Mouse (Mus musculus) mouse embryonic stem cell (cell line): Measurements from ENCODE around the gene Klhdc8b.

Experiments
- in situ Hi-C, 2 experiments: fragments of 300-500 bp; cut with MboI; formaldehyde crosslinking; loops; 1 replicate in 1 of 2; 3 replicates in 1 of 2; pipeline ENCODE4 v1.14.3; 2019 to 2020; ENCODE audit warnings: low sequenced_read_pairs in 2 of 2, low pct_unique_long_range_greater_than_20kb in 1 of 2, mixed read lengths in 1 of 2; ENCODE audit not compliant: unreplicated experiment in 1 of 2

Gene Klhdc8b

DNA sequence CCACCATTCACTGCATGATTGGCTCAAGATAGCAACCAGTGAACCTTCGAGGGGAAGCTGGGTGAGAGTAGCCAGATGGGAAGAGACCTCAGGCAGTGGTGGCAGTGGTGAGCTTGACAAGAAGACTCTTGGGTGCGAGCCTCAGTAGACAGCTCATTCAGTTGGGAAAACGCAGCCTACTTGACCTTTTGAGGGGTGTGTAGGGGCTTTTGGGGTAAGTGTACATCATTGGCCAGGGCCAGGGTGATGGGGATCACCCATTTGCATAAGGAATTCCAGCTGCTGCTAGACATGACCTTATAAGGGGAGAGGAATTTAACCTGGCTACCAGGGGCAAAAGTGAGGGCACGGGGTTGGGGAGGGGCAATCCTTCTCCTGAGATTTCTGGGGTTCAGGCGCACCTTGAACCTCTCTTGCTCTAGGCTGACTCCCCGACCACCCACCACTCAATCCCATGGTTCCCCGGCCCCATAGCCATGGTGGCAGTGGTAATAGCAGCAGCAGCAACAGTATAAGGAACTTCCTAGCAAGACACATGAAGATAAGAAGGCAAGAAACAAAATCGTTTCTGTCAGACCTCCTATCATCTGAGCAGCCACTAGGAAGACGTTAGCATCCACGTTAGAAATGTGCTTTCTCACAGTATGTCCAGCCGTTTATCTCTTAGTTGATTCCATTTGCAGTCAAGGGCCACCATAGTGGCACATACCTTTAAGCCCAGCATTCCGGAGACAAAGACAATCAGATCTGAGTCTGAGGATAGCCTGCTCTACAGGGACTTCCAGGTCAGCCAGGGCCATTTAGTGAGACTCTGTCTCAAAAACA lies 5.4 kb downstream of the Klhdc8b start:
- in situ Hi-C loops, result no loop called here

DNA sequence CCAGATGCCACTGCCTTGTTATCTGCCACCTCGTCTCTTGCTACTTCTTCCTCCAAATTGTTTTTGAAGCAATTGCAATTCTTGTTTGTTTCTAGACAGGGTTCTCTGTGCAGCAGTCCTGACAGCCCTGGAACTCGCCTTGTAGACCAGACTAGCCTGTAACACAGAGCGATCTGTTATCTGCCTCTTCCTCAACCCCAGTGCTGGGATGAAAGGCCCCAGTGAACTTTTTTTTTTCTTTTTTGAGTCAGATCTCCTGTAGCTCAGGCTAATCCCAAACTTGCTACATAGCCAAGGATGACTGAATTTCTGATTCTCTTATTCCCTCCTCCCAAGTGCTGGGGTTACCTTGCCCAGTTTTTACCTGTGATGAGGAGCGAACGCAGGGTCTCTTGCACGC lies 7.0 kb downstream of the Klhdc8b start:
- in situ Hi-C loops, result no loop called here

DNA sequence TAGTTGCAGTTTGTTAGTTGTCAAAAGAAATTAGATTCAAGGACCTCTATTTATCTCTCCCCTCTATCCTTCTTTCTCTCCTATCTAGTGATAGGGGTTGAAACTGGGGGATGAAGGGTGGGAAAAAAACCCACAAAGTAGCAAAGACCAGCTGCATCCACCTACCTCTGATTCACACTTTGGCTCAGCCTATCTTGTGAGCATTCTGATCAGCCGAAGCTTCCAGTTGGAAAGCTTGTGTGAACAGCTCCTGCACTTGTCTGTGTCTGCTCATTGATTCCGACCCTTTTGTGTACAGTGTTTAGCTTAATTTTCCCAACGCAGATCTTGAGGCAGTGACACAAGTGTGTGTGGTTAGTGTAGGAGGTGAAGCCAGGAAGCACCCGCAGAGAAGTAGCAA lies 7.9 kb downstream of the Klhdc8b start:
- in situ Hi-C loops, result no loop called here

DNA sequence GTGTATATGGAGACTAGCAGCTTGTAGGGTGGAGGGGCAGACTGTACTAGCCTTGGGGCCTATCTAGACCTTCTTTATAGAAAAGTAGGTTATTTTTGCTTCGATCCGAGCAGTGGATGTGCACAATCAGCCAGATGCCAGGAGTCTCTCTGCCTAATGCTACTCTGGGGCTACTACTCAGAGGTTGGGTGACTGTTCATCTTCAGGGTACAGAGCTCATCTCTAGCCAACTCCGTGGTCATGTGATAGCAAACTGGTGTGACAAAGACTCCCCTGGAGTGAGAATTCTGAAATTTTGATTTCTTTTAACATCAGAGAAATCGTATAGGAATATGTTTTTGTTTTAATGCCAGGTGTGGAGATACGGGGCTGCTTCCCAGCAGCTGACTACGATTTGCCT lies 8.5 kb downstream of the Klhdc8b start:
- in situ Hi-C loops, result no loop called here

DNA sequence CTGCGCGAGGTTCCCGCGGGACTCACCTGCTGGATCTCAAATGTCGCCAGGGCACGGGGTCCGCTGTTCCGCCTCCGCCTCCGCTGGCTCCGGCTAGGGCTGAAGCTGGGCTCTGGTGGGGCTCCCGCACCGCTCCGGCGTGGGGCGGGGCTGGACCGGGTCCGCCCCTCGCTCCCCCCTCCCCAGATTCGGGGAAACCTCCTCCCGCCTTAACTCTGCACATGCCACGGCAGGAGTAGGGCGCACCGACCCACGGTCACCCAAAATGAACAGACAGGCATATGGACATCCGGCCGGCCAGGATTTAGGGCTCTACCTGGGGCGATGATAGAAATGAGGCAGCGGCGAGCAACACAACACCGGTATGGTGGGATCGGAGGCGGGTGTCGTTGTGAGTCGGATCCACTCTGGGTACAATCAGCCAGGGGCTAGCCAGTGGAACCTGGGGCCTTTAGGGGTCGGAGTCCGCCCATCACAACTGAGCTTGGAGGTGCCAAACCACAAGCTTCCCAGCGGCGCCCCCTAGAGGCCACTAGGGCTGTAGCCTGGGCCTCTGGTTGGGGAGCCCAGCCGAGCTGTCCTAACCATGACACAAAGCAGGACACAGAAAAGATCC lies 9.0 kb downstream of the Klhdc8b start:
- in situ Hi-C loops, result no loop called here

DNA sequence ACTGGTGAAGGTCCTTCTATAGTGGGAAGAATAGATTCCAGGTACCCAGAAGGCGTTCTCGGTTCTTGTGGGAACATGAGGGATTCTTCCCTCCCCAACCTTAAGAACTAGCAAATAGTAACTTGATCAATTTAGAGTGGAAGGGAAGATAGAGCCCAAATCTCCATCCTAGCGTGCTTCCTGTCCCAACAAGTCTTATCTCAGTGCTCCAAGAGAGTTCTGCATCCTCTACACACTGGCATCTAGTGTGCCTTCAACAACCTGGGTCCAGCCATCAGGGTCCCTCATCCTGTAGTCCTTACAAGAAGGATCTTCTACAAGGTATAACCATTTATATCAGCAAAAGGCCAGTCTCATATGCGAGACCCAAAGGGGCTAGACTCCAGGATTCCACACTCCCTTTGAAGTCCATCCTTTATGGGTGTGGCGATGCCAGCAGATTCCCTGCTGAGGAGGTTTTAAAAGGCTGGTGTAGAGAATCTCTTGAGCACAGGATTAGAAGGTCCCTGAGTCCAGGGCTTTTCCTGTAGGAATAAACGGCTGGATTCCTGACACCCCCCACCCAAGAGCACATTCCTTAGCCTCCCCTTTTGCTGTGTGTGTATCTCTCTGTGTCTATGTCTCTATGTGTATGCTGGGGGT lies 9.7 kb downstream of the Klhdc8b start:
- in situ Hi-C loops, result no loop called here

DNA sequence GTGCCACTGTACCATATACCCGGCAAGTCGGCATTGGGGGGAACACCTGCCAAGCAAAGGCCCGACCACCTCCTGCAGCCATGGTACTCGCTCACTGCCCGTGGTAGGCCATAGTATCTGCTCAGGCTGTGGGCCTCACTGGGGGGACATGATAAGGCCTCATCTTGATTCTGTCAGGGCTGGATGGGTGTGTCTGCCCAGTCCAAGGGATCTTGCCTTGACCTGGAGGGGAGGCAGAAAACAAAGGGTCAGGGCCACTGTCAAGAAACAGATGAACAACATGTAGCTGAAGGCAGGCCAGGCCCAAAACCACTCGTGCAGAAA lies 10.2 kb downstream of the Klhdc8b start:
- in situ Hi-C loops, result no loop called here

DNA sequence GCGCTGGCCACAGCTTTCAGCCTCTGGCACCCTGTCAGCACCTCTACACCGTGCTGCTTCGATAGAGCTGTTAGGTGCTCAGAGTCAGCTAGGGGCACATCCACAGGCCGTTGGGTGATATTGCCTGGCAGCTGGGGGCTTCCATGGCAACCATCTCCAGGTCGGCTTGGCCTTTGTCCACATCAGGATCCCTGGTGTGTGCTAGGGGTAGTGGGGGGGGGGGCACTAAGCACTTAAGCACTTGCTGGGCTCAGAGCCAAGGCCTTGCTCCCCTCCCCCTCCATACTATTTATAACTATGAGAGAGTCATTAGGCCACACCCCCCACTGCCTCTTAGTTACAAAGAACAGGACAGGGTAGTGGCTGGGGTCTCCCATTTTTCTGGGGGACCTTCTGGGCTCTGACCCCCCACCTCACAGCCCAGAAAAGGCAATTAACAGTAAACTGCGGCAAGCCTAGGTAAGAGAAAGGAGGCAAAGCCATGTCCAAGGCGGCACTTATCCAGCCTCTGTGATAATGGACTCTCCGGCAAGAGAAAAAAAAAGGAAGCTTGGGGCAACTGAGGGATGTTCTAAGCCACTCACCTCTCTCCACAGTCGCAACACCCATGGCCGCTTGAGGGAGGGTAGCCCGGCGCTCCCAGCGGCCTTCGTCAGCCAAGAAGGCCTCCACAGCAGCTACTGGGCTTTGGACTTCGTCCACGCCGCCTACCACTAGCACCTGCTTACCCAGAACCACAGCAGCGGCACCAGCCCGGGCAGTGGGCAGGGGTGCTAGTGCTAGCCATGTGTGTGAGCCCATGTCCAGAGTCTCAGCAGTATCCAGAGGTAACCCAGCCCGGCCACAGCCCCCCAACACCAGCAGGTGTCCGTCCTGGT lies 10.8 kb downstream of the Klhdc8b start:
- in situ Hi-C loops, result no loop called here

DNA sequence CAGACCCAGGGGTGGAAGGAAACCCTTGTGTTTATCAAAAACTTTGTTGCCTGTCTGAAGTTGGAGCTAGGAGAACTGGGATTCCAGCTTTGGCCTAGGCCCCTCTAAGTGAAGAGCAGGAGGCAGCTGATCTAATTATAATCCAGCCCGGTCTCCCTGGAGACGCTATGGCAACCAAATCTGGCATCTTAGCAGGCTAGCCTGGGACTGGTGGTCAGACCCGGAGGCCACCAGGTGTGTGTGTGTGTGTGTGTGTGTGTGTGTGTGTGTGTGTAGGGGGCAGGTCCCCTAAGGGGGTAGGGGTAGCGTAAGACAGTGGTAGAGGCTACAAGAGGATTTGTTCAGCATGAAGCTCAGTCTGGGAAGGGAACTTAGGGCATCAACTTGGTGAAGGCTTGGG lies 11.5 kb downstream of the Klhdc8b start:
- in situ Hi-C loops, result no loop called here

DNA sequence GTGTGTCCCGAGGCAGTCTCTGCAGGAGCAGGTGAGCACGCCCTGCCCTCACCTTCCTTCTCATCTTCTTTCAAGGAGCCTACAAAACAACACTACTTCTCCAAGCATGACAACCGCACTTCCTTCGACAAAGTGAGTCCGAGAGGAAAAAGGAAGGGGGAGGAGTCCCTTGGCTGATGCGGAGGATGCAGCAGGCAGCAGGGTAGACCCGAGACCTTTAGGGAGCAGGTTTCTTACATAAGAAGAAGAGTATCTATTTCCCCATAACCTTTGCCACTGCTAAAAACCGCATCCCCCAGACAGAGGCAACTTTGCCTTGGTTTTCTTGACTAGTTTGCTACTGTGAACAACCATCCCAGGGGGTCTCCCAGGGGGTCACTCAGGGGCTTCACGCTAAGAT lies 16.3 kb downstream of the Klhdc8b start:
- in situ Hi-C loops, result no loop called here

DNA sequence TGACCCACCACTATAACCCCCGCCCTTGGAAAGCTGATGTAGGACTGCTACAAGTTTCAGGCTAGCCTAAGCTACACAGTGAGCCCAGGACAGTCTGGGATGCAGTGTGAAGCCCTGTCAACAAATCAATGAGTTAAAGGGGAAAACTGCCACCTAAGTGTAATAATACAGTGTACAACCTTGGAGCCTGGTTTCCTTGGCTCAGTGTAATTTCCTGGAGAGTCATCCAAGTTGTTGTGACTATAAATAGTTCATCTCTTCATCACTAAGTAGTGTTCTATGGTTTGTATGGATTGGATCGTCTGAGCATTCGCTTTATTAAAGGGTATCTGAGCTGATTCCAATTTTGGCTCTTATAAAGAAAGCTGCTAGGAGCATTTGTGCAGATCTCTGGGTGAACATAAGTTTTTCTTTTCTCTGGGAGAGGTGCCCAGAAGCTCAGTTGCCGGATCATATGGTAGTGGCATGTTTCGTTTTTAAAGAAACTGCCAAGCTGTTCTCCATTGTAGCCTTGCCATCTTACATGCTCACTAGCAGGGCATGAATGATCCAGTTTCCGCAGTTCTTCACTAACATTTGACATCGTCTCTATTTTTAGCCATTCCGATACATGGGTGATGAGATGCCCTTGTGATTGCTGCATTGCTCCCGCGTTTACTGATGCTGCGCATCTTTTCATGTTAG lies 20.0 kb downstream of the Klhdc8b start:
- in situ Hi-C loops, result no loop called here

DNA sequence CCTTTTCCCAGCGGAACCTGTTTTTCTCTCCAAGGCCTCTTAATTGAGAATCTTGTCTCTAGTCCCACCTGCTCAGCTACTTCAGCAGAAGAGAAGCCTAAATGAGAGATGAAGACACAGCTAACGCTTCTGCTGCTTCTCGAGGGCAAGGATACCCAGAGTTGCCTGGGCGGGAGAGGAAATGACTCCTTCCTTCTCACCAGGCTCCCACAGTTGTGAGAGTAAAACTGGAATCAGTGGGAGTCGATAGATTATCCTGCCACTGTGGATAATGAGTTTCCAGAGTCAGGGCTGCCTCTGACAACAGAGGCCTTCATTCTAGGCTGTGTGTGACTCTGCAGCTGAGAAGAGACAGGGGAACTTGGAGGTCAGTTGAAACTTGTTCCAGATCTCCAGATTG lies 20.9 kb downstream of the Klhdc8b start:
- in situ Hi-C loops, result no loop called here

DNA sequence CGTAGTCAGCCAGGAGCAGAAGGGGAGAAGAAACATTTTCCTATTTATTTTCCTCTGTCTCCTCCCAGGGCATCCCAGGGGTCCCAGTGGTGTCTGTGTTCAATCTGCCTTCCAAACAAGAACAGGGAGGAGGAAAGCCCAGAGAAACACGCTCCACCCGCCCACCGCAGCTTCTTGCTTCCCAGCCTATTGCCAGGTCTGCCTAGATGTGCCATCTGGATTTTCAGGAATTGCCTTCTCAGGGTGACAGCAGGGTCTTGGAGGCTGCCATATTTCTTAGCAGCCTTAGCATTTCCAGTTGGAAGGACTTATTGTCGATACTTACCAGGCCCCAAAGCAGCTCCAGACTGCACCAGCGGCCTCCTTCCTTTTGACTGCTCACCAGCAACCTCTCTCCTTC lies 22.2 kb downstream of the Klhdc8b start:
- in situ Hi-C loops, result no loop called here

DNA sequence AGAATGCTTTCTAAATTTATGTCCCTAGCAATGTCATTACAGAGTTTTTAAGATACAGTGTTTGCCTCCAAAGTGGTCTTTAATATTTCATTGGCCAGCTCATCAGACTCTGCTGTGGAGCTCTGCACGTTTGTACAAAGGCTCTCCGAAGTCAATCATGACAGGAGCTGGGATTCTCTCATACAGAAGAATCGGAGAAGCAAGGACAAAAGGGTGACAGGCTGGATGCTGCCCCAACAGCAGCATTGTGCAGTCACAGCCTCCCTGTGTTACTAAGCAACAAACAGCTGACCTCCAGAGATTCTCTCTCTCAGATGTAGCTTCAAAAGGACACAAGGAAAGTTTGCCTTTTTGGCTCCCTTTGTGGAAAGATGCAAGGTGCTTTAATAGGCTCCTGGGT lies 25.2 kb downstream of the Klhdc8b start, which contains the start of gene BC048562:
Gene BC048562 (plus strand): TSS at position 301 of the 400 bp plus-strand sequence.
- in situ Hi-C loops, result no loop called here

DNA sequence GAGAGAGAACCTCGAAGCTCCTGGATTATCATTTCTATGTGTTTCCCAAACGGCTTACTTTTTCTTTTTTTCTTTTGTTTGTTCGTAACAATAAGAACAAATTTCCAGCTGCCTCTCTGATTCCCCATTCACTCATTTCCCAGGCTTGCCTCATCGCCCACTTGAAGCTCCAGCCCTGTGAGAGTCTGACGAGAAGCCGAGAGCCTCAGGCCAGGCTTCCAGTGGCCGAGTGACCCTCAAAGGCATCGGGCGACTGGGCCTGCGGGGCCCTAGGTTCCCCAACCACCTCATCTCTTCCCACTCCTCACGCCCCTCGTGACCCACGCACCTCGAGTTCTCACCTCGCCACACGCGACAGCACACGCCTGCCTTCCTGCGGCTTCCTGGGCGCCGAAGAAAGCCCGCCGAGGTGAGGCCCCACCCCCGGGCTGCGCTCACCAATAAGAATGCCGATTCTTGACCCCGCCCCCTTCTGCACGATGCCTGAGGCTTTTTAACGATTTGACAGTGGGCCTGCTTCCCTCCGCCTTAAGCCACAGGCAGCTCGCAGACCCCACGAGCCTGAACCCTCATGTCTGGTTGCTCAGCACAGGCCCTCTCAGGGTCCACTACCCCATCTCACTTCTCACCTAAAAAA lies 29.8 kb downstream of the Klhdc8b start:
- in situ Hi-C loops, result no loop called here

DNA sequence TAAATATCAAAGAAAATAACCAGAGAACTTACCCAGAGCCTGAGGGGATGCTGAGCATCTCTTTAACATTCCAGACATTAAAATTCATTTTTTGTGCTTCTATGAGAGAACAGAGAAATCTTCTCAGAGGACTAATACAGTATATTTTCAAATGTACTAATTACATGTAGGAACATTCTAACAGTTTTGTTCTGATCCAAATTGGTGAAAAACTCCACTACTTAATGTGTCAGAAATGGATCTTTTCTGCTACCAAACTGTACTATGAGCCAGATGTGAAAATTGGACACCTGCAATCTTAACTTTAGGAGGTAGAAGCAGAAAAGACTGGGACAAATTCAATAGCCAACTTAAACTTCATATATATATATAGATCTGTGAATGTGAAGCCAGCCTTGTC lies 33.0 kb downstream of the Klhdc8b start, which contains the start of gene Ccdc36:
Gene Ccdc36 (minus strand): TSS at position 101 of the 400 bp plus-strand sequence.
- in situ Hi-C loops, result no loop called here

DNA sequence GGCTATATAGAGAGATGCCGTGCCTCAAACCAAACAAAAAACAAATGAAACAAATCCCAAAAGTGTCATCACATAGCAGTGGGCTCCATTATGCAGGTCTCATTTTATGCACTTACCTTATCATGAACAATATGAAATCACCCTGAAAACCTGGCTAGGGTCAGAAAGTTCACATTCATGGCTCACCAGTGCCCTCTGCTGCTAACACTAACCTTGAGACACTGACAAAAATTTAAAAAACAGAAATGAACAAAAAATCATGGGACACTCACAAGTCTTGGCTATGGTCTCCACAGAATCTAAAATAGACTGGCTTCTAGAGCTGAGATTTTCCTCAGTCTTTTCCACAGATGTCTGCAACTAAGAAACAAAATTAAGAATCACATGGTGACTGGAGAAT lies 49.2 kb downstream of the Klhdc8b start:
- in situ Hi-C loops, result no loop called here

DNA sequence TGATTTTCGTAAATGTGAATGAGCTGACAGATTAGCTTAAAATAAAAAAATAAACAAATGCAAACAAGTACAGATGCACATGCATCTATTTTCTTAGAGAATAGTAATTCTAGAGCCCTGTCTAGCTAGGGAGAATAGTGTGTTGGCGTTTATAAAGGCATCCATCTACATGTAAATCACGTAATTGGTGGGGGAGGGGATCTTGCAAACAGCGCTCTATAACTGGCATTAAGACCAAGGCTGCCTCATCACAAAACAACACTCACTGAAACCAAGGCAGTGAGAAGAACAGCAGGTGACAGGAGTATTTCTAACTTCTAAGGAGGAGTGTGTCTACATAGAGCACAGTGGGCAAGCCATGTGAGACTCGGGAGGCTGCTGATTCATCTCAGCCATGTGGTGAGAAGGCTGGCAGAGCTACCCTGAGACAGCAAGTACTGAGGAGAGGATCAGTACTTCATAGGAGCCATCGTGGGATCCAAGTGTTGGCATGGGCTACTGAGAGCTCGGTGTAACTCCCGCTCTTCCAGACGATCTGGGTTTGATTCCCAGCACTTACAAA lies 49.9 kb downstream of the Klhdc8b start:
- in situ Hi-C loops, result no loop called here
